Mouse (Mus musculus) midbrain, embryonic 15.5 days (tissue): ENCODE measurements at regions not wholly inside any gene's neighbourhood (a gene's known extent, or its start where the extent isn't known, plus 50 kb on each side); places are given as distances from the start of the nearest gene placed in this dataset.

ENCODE experiments used
- ATAC-seq: fragments of 200-750 bp; cut with Nextera tagmentation; replicated peaks from 2 replicates; pipeline ENCODE4 v1.8.0; 2017; ENCODE audit warnings: moderate TSS enrichment
- H3K27ac ChIP-seq: fragments of 300-500 bp; sonication (generic); 2 replicates; pipeline ENCODE4 v1.5.1; 2015; ENCODE audit warnings: mild to moderate bottlenecking, inconsistent platforms
- H3K27me3 ChIP-seq: fragments of 300-500 bp; sonication (generic); replicated peaks from 2 replicates; pipeline ENCODE4 v1.6.1; 2015; ENCODE audit warnings: inconsistent platforms
- H3K36me3 ChIP-seq: fragments of 300-500 bp; sonication (generic); replicated peaks from 2 replicates; pipeline ENCODE4 v1.6.1; 2015; ENCODE audit warnings: inconsistent platforms
- H3K4me1 ChIP-seq: fragments of 300-500 bp; sonication (generic); 2 replicates; pipeline ENCODE4 v1.6.1; 2015; ENCODE audit warnings: inconsistent platforms
- H3K4me2 ChIP-seq: fragments of 300-500 bp; sonication (generic); 2 replicates; pipeline ENCODE4 v1.6.1; 2015; ENCODE audit warnings: inconsistent platforms, mild to moderate bottlenecking, moderate library complexity
- H3K4me3 ChIP-seq: fragments of 300-500 bp; sonication (generic); 2 replicates; pipeline ENCODE4 v1.5.1; 2015; ENCODE audit warnings: mild to moderate bottlenecking, inconsistent platforms
- H3K9ac ChIP-seq: fragments of 300-500 bp; sonication (generic); 2 replicates; pipeline ENCODE4 v1.6.1; 2015; ENCODE audit warnings: mild to moderate bottlenecking, inconsistent platforms
- H3K9me3 ChIP-seq: fragments of 300-500 bp; sonication (generic); 2 replicates; pipeline ENCODE4 v1.6.1; 2016; ENCODE audit warnings: inconsistent platforms
- WGBS: fragments of 180-500 bp; shearing (Covaris S2); methylation state at CpG from one replicate; pipeline ENCODE4 v1.1.7; 2015; ENCODE audit warnings: mixed read lengths; 5-methylcytosine and 5-hydroxymethylcytosine counted together

DNA sequence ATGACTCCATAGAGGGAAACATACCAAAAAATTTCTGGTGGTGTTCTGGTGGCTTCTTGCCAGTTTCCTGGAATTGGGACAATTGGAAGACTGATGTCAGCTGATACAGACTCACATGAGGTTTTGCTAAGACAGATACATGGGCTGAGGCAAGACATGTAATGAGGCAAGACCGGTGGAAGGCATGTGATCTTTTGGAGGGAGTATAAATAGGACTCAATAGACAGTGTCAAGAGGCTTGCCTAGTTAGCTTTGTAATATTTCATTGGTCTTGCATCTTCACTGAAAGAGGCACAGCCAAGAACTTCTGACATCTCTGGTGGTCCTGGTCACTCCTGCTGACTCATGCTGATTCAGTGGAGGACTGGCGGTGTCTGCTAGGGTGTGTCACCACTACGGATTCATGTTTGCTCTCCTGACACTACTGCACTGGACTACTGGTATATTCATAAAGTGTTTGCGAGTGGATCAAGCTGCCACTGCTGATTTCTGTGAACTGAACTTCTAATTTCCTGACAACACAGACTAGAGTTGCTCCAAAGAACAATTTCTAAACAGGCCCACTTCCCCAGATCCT is 697.7 kb upstream of the 4930444P10Rik start:
- Histone ChIP-seq H3K9me3 (no peaks in the 10 kb centered on the region), H3K4me3 (no peak overlapping the region), H3K27me3 (no peaks in the 10 kb centered on the region), H3K4me2 (no peak overlapping the region), H3K36me3 (no peaks in the 10 kb centered on the region), H3K27ac (no peak overlapping the region), H3K9ac (no peak overlapping the region), H3K4me1 (no peaks in the 10 kb centered on the region)
- ATAC-seq, result no peak
- WGBS, result 94% methylated on average over 4 of the region's 4 CpGs

DNA sequence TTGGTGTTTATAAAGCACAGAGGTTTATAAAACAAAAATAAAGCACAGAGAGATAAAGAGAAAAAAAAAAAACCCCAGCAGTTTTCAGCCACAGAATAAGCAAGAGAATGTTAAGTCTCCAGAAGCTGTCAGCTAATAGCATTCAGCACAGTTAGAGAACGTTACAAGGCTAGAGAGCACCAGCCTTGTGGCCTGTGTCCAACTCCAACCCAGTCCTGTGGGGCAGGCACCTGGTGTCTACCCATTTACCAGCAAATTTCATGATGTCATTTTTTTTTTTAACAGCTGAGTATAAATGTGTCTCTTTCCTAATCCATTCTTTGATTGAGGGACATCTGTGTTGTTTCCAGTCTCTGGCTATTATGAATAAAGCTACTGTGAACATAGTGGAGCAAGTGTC is 686.7 kb upstream of the 4930444P10Rik start:
- Histone ChIP-seq H3K9me3 (no peaks in the 10 kb centered on the region), H3K4me1 (no peaks in the 10 kb centered on the region), H3K9ac (no peak overlapping the region), H3K4me3 (no peak overlapping the region), H3K27ac (no peak overlapping the region), H3K36me3 (no peaks in the 10 kb centered on the region), H3K27me3 (no peaks in the 10 kb centered on the region), H3K4me2 (no peak overlapping the region)
- 55% methylated on average over 1 of the region's 1 CpGs for WGBS
- no peak for ATAC-seq

DNA sequence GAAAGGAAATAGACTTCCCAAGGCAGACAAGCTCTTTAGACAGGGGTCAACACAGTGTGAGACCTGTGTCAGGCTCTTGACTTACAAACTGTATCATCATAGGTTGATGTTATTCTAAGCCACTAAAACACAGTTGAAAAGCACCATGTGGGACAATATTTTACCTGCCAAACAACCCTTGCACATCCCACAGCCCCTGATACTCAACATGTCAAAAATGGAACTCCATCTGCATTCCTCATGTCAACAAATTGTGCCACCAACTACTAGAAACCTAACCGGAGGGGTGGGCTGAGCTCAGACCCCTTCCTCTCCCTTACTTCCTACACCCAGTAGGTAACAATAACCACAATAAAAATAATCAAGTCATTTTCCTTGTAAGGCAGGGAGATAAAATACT is 667.8 kb upstream of the 4930444P10Rik start:
- Histone ChIP-seq H3K4me1 (no peaks in the 10 kb centered on the region), H3K27me3 (no peaks in the 10 kb centered on the region), H3K36me3 (no peaks in the 10 kb centered on the region), H3K4me3 (no peak overlapping the region), H3K9ac (no peak overlapping the region), H3K27ac (no peak overlapping the region), H3K4me2 (no peak overlapping the region), H3K9me3 (no peaks in the 10 kb centered on the region)
- no peak for ATAC-seq
- WGBS, result 92% methylated on average over 1 of the region's 1 CpGs
